Mouse (Mus musculus) neural tube, embryonic 12.5 days (tissue): ENCODE measurements around the gene Kirrel3. TPM values are rescaled to one million over a fixed set of nuclear protein-coding genes. Genes with fewer than 3 reads are reported as not detected.

ENCODE experiments used
- ATAC-seq: fragments of 200-750 bp; cut with Nextera tagmentation; 2 replicates; pipeline ENCODE4 v1.8.0; 2017; ENCODE audit warnings: low read depth, mild to moderate bottlenecking, moderate TSS enrichment, moderate library complexity; ENCODE audit not compliant: low FRiP score
- H3K27ac ChIP-seq: fragments of 300-500 bp; sonication (generic); 2 replicates; pipeline ENCODE4 v1.5.1; 2016
- H3K27me3 ChIP-seq: fragments of 300-500 bp; sonication (generic); replicated peaks from 2 replicates; pipeline ENCODE4 v1.6.1; 2016; ENCODE audit warnings: mild to moderate bottlenecking
- H3K36me3 ChIP-seq: fragments of 300-500 bp; sonication (generic); 2 replicates; pipeline ENCODE4 v1.6.1; 2016; ENCODE audit warnings: mild to moderate bottlenecking
- H3K4me1 ChIP-seq: fragments of 300-500 bp; sonication (generic); 2 replicates; pipeline ENCODE4 v1.6.1; 2016
- H3K4me2 ChIP-seq: fragments of 300-500 bp; sonication (generic); replicated peaks from 2 replicates; pipeline ENCODE4 v1.6.1; 2016; ENCODE audit warnings: mild to moderate bottlenecking
- H3K4me3 ChIP-seq: fragments of 300-500 bp; sonication (generic); 2 replicates; pipeline ENCODE4 v1.5.1; 2016
- H3K9ac ChIP-seq: fragments of 300-500 bp; sonication (generic); 2 replicates; pipeline ENCODE4 v1.6.1; 2016; ENCODE audit warnings: mild to moderate bottlenecking
- H3K9me3 ChIP-seq: fragments of 300-500 bp; sonication (generic); 2 replicates; pipeline ENCODE4 v1.6.1; 2016; ENCODE audit warnings: mild to moderate bottlenecking
- WGBS: fragments of 180-500 bp; shearing (Covaris S2); methylation state at CpG from one replicate; pipeline ENCODE4 v1.1.7; 2016; 5-methylcytosine and 5-hydroxymethylcytosine counted together
- polyA plus RNA-seq: library from polyadenylated mRNA; unstranded; fragments of >200 nt; fragmentation: Nextera tagmentation; extraction: Ambion mirVana; gene quantifications from 2 replicates; pipeline ENCODE4 v1.2.1, GENCODE M21; 2016

Gene Kirrel3
- polyA plus RNA-seq, 1 experiment from 2014 or later: 12.7 TPM

GRCm38 (mm10) chr9:34579174-34579573 lies 93.5 kb downstream of the Kirrel3 start:
- 89% methylated on average over 6 of the region's 6 CpGs for WGBS
- H3K9ac ChIP-seq: no peak overlapping the region
- H3K27ac ChIP-seq: no peak overlapping the region
- no peaks in the 10 kb centered on the region for H3K36me3 ChIP-seq
- H3K27me3 ChIP-seq: no peaks in the 10 kb centered on the region
- no peak overlapping the region for H3K4me2 ChIP-seq
- no peaks in the 10 kb centered on the region; the same call in 1 of the 2 replicates for H3K4me1 ChIP-seq
- no peaks in the 10 kb centered on the region for H3K9me3 ChIP-seq
- no peak overlapping the region for H3K4me3 ChIP-seq
- ATAC-seq: no peak

- Histone ChIP-seq H3K36me3 (no peaks in the 10 kb centered on the region), H3K27me3 (no peaks in the 10 kb centered on the region), H3K9me3 (no peaks in the 10 kb centered on the region), H3K9ac (no peak overlapping the region), H3K27ac (no peak overlapping the region), H3K4me3 (no peak overlapping the region), H3K4me1 (no peaks in the 10 kb centered on the region; the same call in 1 of the 2 replicates), H3K4me2 (no peak overlapping the region)
- WGBS: 88% methylated on average over 1 of the region's 1 CpGs
- ATAC-seq: no peak
These were observed 94.4 kb downstream of the Kirrel3 start for GRCm38 (mm10) chr9:34580059-34580458.

GRCm38 (mm10) chr9:34582496-34582895 lies 96.8 kb downstream of the Kirrel3 start:
- WGBS: 97% methylated on average over 1 of the region's 1 CpGs
- Histone ChIP-seq H3K9ac (no peak overlapping the region), H3K36me3 (no peaks in the 10 kb centered on the region), H3K27me3 (no peaks in the 10 kb centered on the region), H3K9me3 (no peaks in the 10 kb centered on the region), H3K27ac (no peak overlapping the region), H3K4me1 (no peaks in the 10 kb centered on the region; the same call in 1 of the 2 replicates), H3K4me3 (no peak overlapping the region), H3K4me2 (no peak overlapping the region)
- ATAC-seq: no peak

GRCm38 (mm10) chr9:34585487-34585886 lies 99.8 kb downstream of the Kirrel3 start:
- Histone ChIP-seq H3K4me3 (no peak overlapping the region), H3K9me3 (no peaks in the 10 kb centered on the region), H3K27ac (no peak overlapping the region), H3K36me3 (no peaks in the 10 kb centered on the region), H3K27me3 (no peaks in the 10 kb centered on the region), H3K4me1 (no peaks in the 10 kb centered on the region; the same call in 1 of the 2 replicates), H3K4me2 (no peak overlapping the region), H3K9ac (no peak overlapping the region)
- whole genome bisulfite sequencing: 32% methylated on average over 2 of the region's 2 CpGs
- no peak for ATAC-seq

GRCm38 (mm10) chr9:34586080-34586479 lies 100.4 kb downstream of the Kirrel3 start:
- Histone ChIP-seq H3K9me3 (no peaks in the 10 kb centered on the region), H3K36me3 (no peaks in the 10 kb centered on the region), H3K4me1 (no peaks in the 10 kb centered on the region; the same call in 1 of the 2 replicates), H3K4me3 (no peak overlapping the region), H3K27me3 (no peaks in the 10 kb centered on the region), H3K9ac (no peak overlapping the region), H3K4me2 (no peak overlapping the region), H3K27ac (no peak overlapping the region)
- ATAC-seq: no peak
- 54% methylated on average over 2 of the region's 2 CpGs for WGBS

- no peak for ATAC-seq
- H3K36me3 ChIP-seq: no peaks in the 10 kb centered on the region
- WGBS: 43% methylated on average over 1 of the region's 1 CpGs
These were observed 104.1 kb downstream of the Kirrel3 start for GRCm38 (mm10) chr9:34589799-34590198.

GRCm38 (mm10) chr9:34592073-34592610 lies 106.4 kb downstream of the Kirrel3 start:
- WGBS: 74% methylated on average over 3 of the region's 3 CpGs
- no peak overlapping the region for H3K4me3 ChIP-seq
- ATAC-seq: no peak

More at GRCm38 (mm10) chr9:34589799-34590198, 104.1 kb downstream of the Kirrel3 start:
- H3K27me3 ChIP-seq: no peaks in the 10 kb centered on the region
- H3K9ac ChIP-seq: no peak overlapping the region
- no peak overlapping the region for H3K4me3 ChIP-seq
- H3K9me3 ChIP-seq: no peaks in the 10 kb centered on the region
- no peaks in the 10 kb centered on the region for H3K4me1 ChIP-seq
- no peak overlapping the region for H3K4me2 ChIP-seq
- no peak overlapping the region for H3K27ac ChIP-seq

GRCm38 (mm10) chr9:34593889-34594288 lies 108.2 kb downstream of the Kirrel3 start:
- WGBS: 92% methylated on average over 4 of the region's 4 CpGs
- Histone ChIP-seq H3K27ac (no peak overlapping the region), H3K9me3 (no peaks in the 10 kb centered on the region), H3K36me3 (no peaks in the 10 kb centered on the region), H3K9ac (no peak overlapping the region), H3K4me1 (no peaks in the 10 kb centered on the region), H3K27me3 (no peaks in the 10 kb centered on the region), H3K4me3 (no peak overlapping the region), H3K4me2 (no peak overlapping the region)
- no peak for ATAC-seq

More at GRCm38 (mm10) chr9:34592073-34592610, 106.4 kb downstream of the Kirrel3 start:
- no peaks in the 10 kb centered on the region for H3K36me3 ChIP-seq
- H3K4me2 ChIP-seq: no peak overlapping the region
- H3K9ac ChIP-seq: no peak overlapping the region
- H3K9me3 ChIP-seq: no peaks in the 10 kb centered on the region
- no peaks in the 10 kb centered on the region for H3K27me3 ChIP-seq
- H3K27ac ChIP-seq: no peak overlapping the region
- no peaks in the 10 kb centered on the region for H3K4me1 ChIP-seq

- Histone ChIP-seq H3K4me1 (no peaks in the 10 kb centered on the region), H3K4me2 (no peak overlapping the region), H3K27me3 (no peaks in the 10 kb centered on the region), H3K36me3 (no peaks in the 10 kb centered on the region), H3K9me3 (no peaks in the 10 kb centered on the region), H3K4me3 (no peak overlapping the region), H3K9ac (no peak overlapping the region), H3K27ac (no peak overlapping the region)
- WGBS: 84% methylated on average over 4 of the region's 4 CpGs
- ATAC-seq: no peak
These were observed 114.6 kb downstream of the Kirrel3 start for GRCm38 (mm10) chr9:34600326-34600725.

GRCm38 (mm10) chr9:34603750-34604149 lies 118.1 kb downstream of the Kirrel3 start:
- no peaks in the 10 kb centered on the region for H3K36me3 ChIP-seq
- H3K27ac ChIP-seq: no peak overlapping the region
- 83% methylated on average over 7 of the region's 7 CpGs for WGBS

GRCm38 (mm10) chr9:34604931-34605330 lies 119.2 kb downstream of the Kirrel3 start:
- H3K4me2 ChIP-seq: no peak overlapping the region
- H3K36me3 ChIP-seq: no peaks in the 10 kb centered on the region
- H3K4me1 ChIP-seq: no peaks in the 10 kb centered on the region
- H3K9me3 ChIP-seq: no peaks in the 10 kb centered on the region
- no peak for ATAC-seq
- no peaks in the 10 kb centered on the region for H3K27me3 ChIP-seq
- H3K9ac ChIP-seq: no peak overlapping the region
- H3K27ac ChIP-seq: no peak overlapping the region
- H3K4me3 ChIP-seq: no peak overlapping the region
- WGBS: 78% methylated on average over 4 of the region's 4 CpGs

More at GRCm38 (mm10) chr9:34603750-34604149, 118.1 kb downstream of the Kirrel3 start:
- H3K4me3 ChIP-seq: no peak overlapping the region
- no peaks in the 10 kb centered on the region for H3K27me3 ChIP-seq
- H3K4me1 ChIP-seq: no peaks in the 10 kb centered on the region
- no peaks in the 10 kb centered on the region for H3K9me3 ChIP-seq
- no peak overlapping the region for H3K9ac ChIP-seq
- H3K4me2 ChIP-seq: no peak overlapping the region
- no peak for ATAC-seq

- no peak for ATAC-seq
- Histone ChIP-seq H3K27me3 (no peaks in the 10 kb centered on the region), H3K4me2 (no peak overlapping the region), H3K9ac (no peak overlapping the region), H3K9me3 (no peaks in the 10 kb centered on the region), H3K4me1 (no peaks in the 10 kb centered on the region), H3K36me3 (no peaks in the 10 kb centered on the region), H3K27ac (no peak overlapping the region), H3K4me3 (no peak overlapping the region)
- WGBS: 75% methylated on average over 8 of the region's 8 CpGs
These were observed 119.8 kb downstream of the Kirrel3 start for GRCm38 (mm10) chr9:34605486-34605885.

- H3K27me3 ChIP-seq: no peaks in the 10 kb centered on the region
- no peaks in the 10 kb centered on the region for H3K4me1 ChIP-seq
- H3K36me3 ChIP-seq: no peaks in the 10 kb centered on the region
- no peaks in the 10 kb centered on the region for H3K9me3 ChIP-seq
- no peak overlapping the region for H3K9ac ChIP-seq
- 56% methylated on average over 2 of the region's 2 CpGs for WGBS
- H3K27ac ChIP-seq: no peak overlapping the region
- H3K4me3 ChIP-seq: no peak overlapping the region
- ATAC-seq: no peak
- no peak overlapping the region for H3K4me2 ChIP-seq
These were observed 122.3 kb downstream of the Kirrel3 start for GRCm38 (mm10) chr9:34607976-34608375.
